Mouse (Mus musculus): Measurements from ENCODE around the gene Nfkb1.

DNA sequence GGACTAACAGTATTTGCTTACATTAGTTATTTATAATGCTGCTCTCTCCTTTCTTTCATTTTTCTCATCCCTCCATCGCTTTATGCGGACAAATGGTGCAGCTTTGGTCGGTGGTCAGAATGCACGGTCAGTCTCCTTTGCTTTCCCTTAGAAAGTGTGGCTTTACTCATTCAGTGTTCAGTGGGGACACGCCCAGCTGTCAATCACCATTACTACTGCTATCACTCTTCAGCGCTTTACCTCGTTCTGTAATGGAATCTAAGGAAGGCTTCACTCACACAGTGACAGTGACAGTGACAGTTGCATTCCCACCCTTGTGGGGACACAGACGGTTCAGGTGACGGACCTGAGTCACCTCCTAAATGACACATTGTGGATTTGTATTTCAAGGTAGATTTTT is 39.4 kb upstream of the Nfkb1 start:
- TF ChIP-seq CTCF (conservative IDR thresholded peaks at IDR 0.05; ENCODE audit: low read length), result no peak
- TF ChIP-seq NANOG (IDR thresholded peaks at IDR 0.05; ENCODE audit: borderline replicate concordance, low read length), result no peak
